ENCODE assay signal across 16 mouse cellular contexts in genomic region chr3:123810943-123811499, GRCm38 (mm10).
DNase-seq lines count a peak whose midpoint lies in the region; ATAC-seq lines count a peak whose summit lies in the region.
"Had no signal": no experiment of that assay in that cellular context is flagged by ENCODE, and none has a peak within 500 bp of the region (broad histone marks: within the 10 kb centered on the region; RNA-seq: fewer than 3 reads in every experiment).

No protein-coding gene starts in this region.

- DNase-seq in neural tube, embryonic 11.5 days (ENCODE audit: low spot score), result peak; percentile 20
- no peak for DNase-seq in neural tube, embryonic 10.5 days (ENCODE audit: extremely low spot score, low spot score)
- DNase-seq in midbrain, embryonic 14.5 days, result peak; percentile 55
- no peak for DNase-seq in heart, adult 11 months
- DNase-seq in kidney, postnatal 4 days, result no peak
- no peak for DNase-seq in adrenal gland, postnatal 10 days
- DNase-seq: adrenal gland, adult 2 months; cerebellum, adult 8-10 months; liver, embryonic 13.5 days; lung, postnatal 10 days; thymus, postnatal 4 days had no signal

- H3K9ac ChIP-seq in neural tube, embryonic 11.5 days (ENCODE audit: low read length), result no peak overlapping the region
- no peak overlapping the region for H3K9ac ChIP-seq in hindbrain, embryonic 13.5 days
- no peak overlapping the region for H3K9ac ChIP-seq in midbrain, embryonic 14.5 days (replicated peaks; ENCODE audit: low read length)
- H3K9ac ChIP-seq: intestine, embryonic 15.5 days; liver, embryonic 13.5 days had no signal

- H3K9me3 ChIP-seq in neural tube, embryonic 11.5 days (ENCODE audit: control insufficient read depth, low read length), result no peaks in the 10 kb centered on the region; the same call in 1 of the 2 replicates
- no peaks in the 10 kb centered on the region for H3K9me3 ChIP-seq in hindbrain, embryonic 13.5 days
- H3K9me3 ChIP-seq in midbrain, embryonic 14.5 days (ENCODE audit: control insufficient read depth, low read length), result no peaks in the 10 kb centered on the region
- H3K9me3 ChIP-seq: intestine, embryonic 15.5 days; limb, embryonic 10.5 days; liver, embryonic 13.5 days had no signal

- H3K36me3 ChIP-seq in neural tube, embryonic 11.5 days (ENCODE audit: control insufficient read depth, insufficient read depth, low read length), result no peaks in the 10 kb centered on the region
- H3K36me3 ChIP-seq in hindbrain, embryonic 13.5 days, result no peaks in the 10 kb centered on the region
- H3K36me3 ChIP-seq in midbrain, embryonic 14.5 days (ENCODE audit: control insufficient read depth, insufficient read depth, low read length), result no peaks in the 10 kb centered on the region
- H3K36me3 ChIP-seq: intestine, embryonic 15.5 days; limb, embryonic 10.5 days; liver, embryonic 13.5 days had no signal

- WGBS in neural tube, embryonic 11.5 days, result 51% methylated on average over 5 of the region's 5 CpGs
- 28% methylated on average over 5 of the region's 5 CpGs for WGBS in hindbrain, embryonic 13.5 days
- 11% methylated on average over 5 of the region's 5 CpGs for WGBS in midbrain, embryonic 14.5 days

- H3K27ac ChIP-seq in neural tube, embryonic 11.5 days (ENCODE audit: low read depth, low read length), result no peak overlapping the region
- H3K27ac ChIP-seq in hindbrain, embryonic 13.5 days, result peak overlapping the region; percentile 27; the same call in 1 of the 2 replicates
- peak overlapping the region; percentile 52; the same call in 1 of the 2 replicates for H3K27ac ChIP-seq in midbrain, embryonic 14.5 days (replicated peaks; ENCODE audit: low read depth, low read length)
- H3K27ac ChIP-seq: intestine, embryonic 15.5 days; kidney, postnatal 0 days; limb, embryonic 10.5 days; liver, embryonic 13.5 days had no signal

- no peak overlapping the region for H3K4me3 ChIP-seq in neural tube, embryonic 11.5 days (ENCODE audit: low read depth, low read length)
- H3K4me3 ChIP-seq in hindbrain, embryonic 13.5 days, result no peak overlapping the region
- no peak overlapping the region for H3K4me3 ChIP-seq in midbrain, embryonic 14.5 days (replicated peaks; ENCODE audit: low read depth, low read length)
- H3K4me3 ChIP-seq: intestine, embryonic 15.5 days; limb, embryonic 10.5 days; liver, embryonic 13.5 days had no signal

- H3K4me2 ChIP-seq in neural tube, embryonic 11.5 days (ENCODE audit: low read depth), result no peak overlapping the region
- H3K4me2 ChIP-seq in hindbrain, embryonic 13.5 days, result no peak overlapping the region
- H3K4me2 ChIP-seq in midbrain, embryonic 14.5 days (ENCODE audit: low read length), result no peak overlapping the region
- H3K4me2 ChIP-seq: intestine, embryonic 15.5 days; liver, embryonic 13.5 days had no signal

- H3K27me3 ChIP-seq in neural tube, embryonic 11.5 days (ENCODE audit: control insufficient read depth, insufficient read depth, low read length), result no peaks in the 10 kb centered on the region
- no peaks in the 10 kb centered on the region for H3K27me3 ChIP-seq in hindbrain, embryonic 13.5 days
- no peaks in the 10 kb centered on the region for H3K27me3 ChIP-seq in midbrain, embryonic 14.5 days (ENCODE audit: control insufficient read depth, insufficient read depth, low read length)
- H3K27me3 ChIP-seq: intestine, embryonic 15.5 days; liver, embryonic 13.5 days had no signal

- no peaks in the 10 kb centered on the region for H3K4me1 ChIP-seq in neural tube, embryonic 11.5 days (ENCODE audit: control insufficient read depth, insufficient read depth, low read length)
- 0 out of 2 replicates have a peak, but pooled peaks cover 6% of the 10 kb centered on the region for H3K4me1 ChIP-seq in hindbrain, embryonic 13.5 days (replicated peaks)
- peaks cover 10% of the 10 kb centered on the region for H3K4me1 ChIP-seq in midbrain, embryonic 14.5 days (ENCODE audit: control insufficient read depth, insufficient read depth, low read length)
- H3K4me1 ChIP-seq: intestine, embryonic 15.5 days; limb, embryonic 10.5 days; liver, embryonic 13.5 days had no signal

- peak; percentile 73 for ATAC-seq in neural tube, embryonic 11.5 days (ENCODE audit: insufficient read depth, low FRiP score, low TSS enrichment)
- ATAC-seq in hindbrain, embryonic 13.5 days (ENCODE audit: low FRiP score), result peak; percentile 88
- peak; percentile 80 for ATAC-seq in midbrain, embryonic 14.5 days (ENCODE audit: low FRiP score, low TSS enrichment)
- no peak for ATAC-seq in granulocyte monocyte progenitor cell, adult 5-6 weeks (replicated peaks; ENCODE audit: poor library complexity, severe bottlenecking)
- ATAC-seq: intestine, embryonic 15.5 days had no signal

Comparison
In these comparisons a context has a peak if more than half of its experiments do, and no peak if none do; other contexts are left out.
1. DNase-seq: peak in neural tube, embryonic 11.5 days (single experiment) and midbrain, embryonic 14.5 days (single experiment); none in neural tube, embryonic 10.5 days (single experiment), heart, adult 11 months (single experiment), kidney, postnatal 4 days (0 of 2) and adrenal gland, postnatal 10 days (single experiment).